Mouse (Mus musculus): ENCODE measurements at regions not wholly inside any gene's neighbourhood (a gene's known extent, or its start where the extent isn't known, plus 50 kb on each side); places are given as distances from the start of the nearest gene placed in this dataset.
"Not testable (repeated sequence)": the region's sequence is repeated elsewhere in the genome, so short reads cannot be mapped to it uniquely, and the experiment has no call there.

- DNase-seq (ENCODE audit: low spot score in 2 of 2), result not testable (repeated sequence)
Measured at GRCm38 (mm10) chr6:37747793-37748192, 122.8 kb upstream of the Trim24 start.

- DNase-seq (ENCODE audit: low spot score in 2 of 2), result no peak
Measured at GRCm38 (mm10) chr6:37748296-37748980, 122.2 kb upstream of the Trim24 start.

- DNase-seq (ENCODE audit: low spot score in 2 of 2), result no peak
Measured at GRCm38 (mm10) chr6:37749016-37749415, 121.6 kb upstream of the Trim24 start.

- no peak for DNase-seq (ENCODE audit: low spot score in 2 of 2)
Measured at GRCm38 (mm10) chr6:37750271-37750670, 120.3 kb upstream of the Trim24 start.

GRCm38 (mm10) chr6:37751701-37752100, 118.9 kb upstream of the Trim24 start:
- DNase-seq (ENCODE audit: low spot score in 2 of 2), result no peak

- not testable (repeated sequence) for DNase-seq (ENCODE audit: low spot score in 2 of 2)
Measured at GRCm38 (mm10) chr6:37761003-37761402, 109.6 kb upstream of the Trim24 start.

- no peak for DNase-seq (ENCODE audit: low spot score in 2 of 2)
Measured at GRCm38 (mm10) chr6:37763036-37763435, 107.6 kb upstream of the Trim24 start.

- no peak for DNase-seq (ENCODE audit: low spot score in 2 of 2)
Measured at GRCm38 (mm10) chr6:37767690-37768089, 102.9 kb upstream of the Trim24 start.

- no peak for DNase-seq (ENCODE audit: low spot score in 2 of 2)
Measured at GRCm38 (mm10) chr6:37773294-37773693, 97.3 kb upstream of the Trim24 start.

GRCm38 (mm10) chr6:37775151-37775550, 95.5 kb upstream of the Trim24 start:
- no peak for DNase-seq (ENCODE audit: low spot score in 2 of 2)

GRCm38 (mm10) chr6:37779893-37780292, 90.7 kb upstream of the Trim24 start:
- no peak for DNase-seq (ENCODE audit: low spot score in 2 of 2)

GRCm38 (mm10) chr6:37781894-37782293, 88.7 kb upstream of the Trim24 start:
- no peak for DNase-seq (ENCODE audit: low spot score in 2 of 2)

GRCm38 (mm10) chr6:37785280-37785679, 85.3 kb upstream of the Trim24 start:
- DNase-seq (ENCODE audit: low spot score in 2 of 2), result not testable (repeated sequence)

- DNase-seq (ENCODE audit: low spot score in 2 of 2), result no peak
Measured at GRCm38 (mm10) chr6:37785741-37786140, 84.9 kb upstream of the Trim24 start.

- DNase-seq (ENCODE audit: low spot score in 2 of 2), result not testable (repeated sequence)
Measured at GRCm38 (mm10) chr6:37787858-37788257, 82.8 kb upstream of the Trim24 start.

GRCm38 (mm10) chr6:37790878-37791277, 79.7 kb upstream of the Trim24 start:
- DNase-seq (ENCODE audit: low spot score in 2 of 2), result no peak

- no peak for DNase-seq (ENCODE audit: low spot score in 2 of 2)
Measured at GRCm38 (mm10) chr6:37794211-37794610, 76.4 kb upstream of the Trim24 start.

- no peak for DNase-seq (ENCODE audit: low spot score in 2 of 2)
Measured at GRCm38 (mm10) chr6:37795001-37795400, 75.6 kb upstream of the Trim24 start.

GRCm38 (mm10) chr6:37803231-37803630, 67.4 kb upstream of the Trim24 start:
- DNase-seq (ENCODE audit: low spot score in 2 of 2), result no peak

GRCm38 (mm10) chr6:37805896-37806295, 64.7 kb upstream of the Trim24 start:
- DNase-seq (ENCODE audit: low spot score in 2 of 2), result not testable (repeated sequence)

- DNase-seq (ENCODE audit: low spot score in 2 of 2), result not testable (repeated sequence)
Measured at GRCm38 (mm10) chr6:37806529-37807191, 64.0 kb upstream of the Trim24 start.

GRCm38 (mm10) chr6:37815218-37815617, 55.4 kb upstream of the Trim24 start:
- DNase-seq (ENCODE audit: low spot score in 2 of 2), result not testable (repeated sequence)

All from spleen, postnatal 36 days (tissue).